Mouse (Mus musculus) myocyte (in vitro differentiated cells): Measurements from ENCODE around the gene Akr1cl.

Experiments
- E2F4 ChIP-seq: IDR thresholded peaks from one replicate; pipeline ENCODE4 v1.6.1; 2011; ENCODE audit warnings: mild to moderate bottlenecking, control low read depth, moderate library complexity; ENCODE audit not compliant: insufficient read depth
- MAX ChIP-seq: IDR thresholded peaks from one replicate; pipeline ENCODE4 v1.6.1; 2011; ENCODE audit warnings: low read depth, mild to moderate bottlenecking, control low read depth
- MYOD1 ChIP-seq, 3 experiments: IDR thresholded peaks; one replicate each; pipeline ENCODE4 v1.6.1; 2011; ENCODE audit warnings: control low read depth in 2 of 3, low read depth in 2 of 3, mild to moderate bottlenecking in 2 of 3, moderate library complexity in 1 of 3; ENCODE audit not compliant: insufficient read length in 2 of 3, control insufficient read depth in 1 of 3
- MYOG ChIP-seq, 3 experiments: IDR thresholded peaks; one replicate each; pipeline ENCODE4 v1.6.1; 2011; ENCODE audit warnings: control low read depth in 2 of 3, low read depth in 2 of 3, mild to moderate bottlenecking in 2 of 3; ENCODE audit not compliant: insufficient read length in 2 of 3, control insufficient read depth in 1 of 3, insufficient read depth in 1 of 3
- POLR2A ChIP-seq: IDR thresholded peaks from one replicate; pipeline ENCODE4 v1.6.1; 2011; ENCODE audit warnings: low read depth, mild to moderate bottlenecking, control low read depth, moderate library complexity; ENCODE audit not compliant: insufficient read length
- REST ChIP-seq: IDR thresholded peaks from one replicate; pipeline ENCODE4 v1.6.1; 2011; ENCODE audit warnings: mild to moderate bottlenecking, control low read depth, moderate library complexity; ENCODE audit not compliant: insufficient read depth, insufficient read length
- SRF ChIP-seq: IDR thresholded peaks from one replicate; pipeline ENCODE4 v1.6.1; 2011; ENCODE audit warnings: low read depth; ENCODE audit not compliant: control insufficient read depth, insufficient read length
- TCF12 ChIP-seq: IDR thresholded peaks from one replicate; pipeline ENCODE4 v1.6.1; 2011; ENCODE audit warnings: mild to moderate bottlenecking, control low read depth; ENCODE audit not compliant: poor library complexity, insufficient read depth, severe bottlenecking
- USF1 ChIP-seq: IDR thresholded peaks from one replicate; pipeline ENCODE4 v1.6.1; 2011; ENCODE audit warnings: low read depth, mild to moderate bottlenecking, control low read depth, moderate library complexity

DNA sequence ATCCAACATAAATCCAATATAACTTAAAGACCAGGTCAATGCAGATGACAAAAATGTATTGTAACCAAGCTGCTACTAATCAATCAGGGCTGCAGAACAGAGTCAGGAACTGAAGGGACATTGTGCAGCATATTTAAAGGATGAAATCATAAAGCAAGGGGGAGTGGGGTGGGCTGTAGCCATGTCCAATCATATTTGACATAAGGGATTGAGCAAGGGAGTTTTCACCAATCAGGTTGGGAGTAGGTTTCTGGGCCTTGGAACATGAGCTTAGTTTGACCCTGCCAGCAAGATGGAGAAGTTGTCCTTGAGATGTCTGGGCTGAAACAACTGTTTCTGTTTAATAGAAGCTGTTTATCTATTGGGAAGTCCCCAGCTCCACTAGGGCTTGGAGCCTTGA, at the start of gene Akr1cl:
- TF ChIP-seq USF1 (no peak), POLR2A (no peak), MAX (no peak), E2F4 (no peak), REST (no peak), TCF12 (no peak), MYOG (IDR thresholded peaks at IDR 0.05; ENCODE audit: control insufficient read depth in 1 of 3, insufficient read depth in 1 of 3, insufficient read length in 2 of 3, low read depth in 2 of 3) (no peak), MYOD1 (IDR thresholded peaks at IDR 0.05; ENCODE audit: control insufficient read depth in 1 of 3, insufficient read length in 2 of 3, low read depth in 2 of 3) (no peak), SRF (no peak)
